Mouse (Mus musculus) left cerebral cortex, postnatal 4 days (tissue): ENCODE measurements around the gene Palm2. TPM values are rescaled to one million over a fixed set of nuclear protein-coding genes. Genes with fewer than 3 reads are reported as not detected.

Experiments
- DNase-seq: peaks from one replicate; pipeline ENCODE4 v3.0.0-alpha.2; 2022
- intact Hi-C: fragments of 180-260 bp; cut with DNase I; formaldehyde crosslinking; loops from one replicate; pipeline ENCODE4 v1.15.1; 2025
- total RNA-seq, 2 experiments: library from RNA; stranded (reverse); gene quantifications; 2 replicates each; pipeline ENCODE4 v1.2.3; 2021

The Palm2 gene
- total RNA-seq, 2 experiments from 2014 or later, result 74.0 to 80.4 TPM

- peak; percentile 92 for DNase-seq
- intact Hi-C loops, result loop anchor here (5.0 to 10.0 kb wide), 2 partner anchors 150 to 173 kb away; partner anchors contain the start of gene Palm2
These were observed 173.3 kb downstream of the Palm2 start for GRCm38 (mm10) chr4:57607247-57607942.

GRCm38 (mm10) chr4:57611303-57612077 lies 177.4 kb downstream of the Palm2 start:
- no peak for DNase-seq
- intact Hi-C loops, result no loop called here

- intact Hi-C loops, result no loop called here
- no peak for DNase-seq
These were observed 178.7 kb downstream of the Palm2 start for GRCm38 (mm10) chr4:57612716-57613115.

- DNase-seq, result no peak
- intact Hi-C loops, result no loop called here
These were observed 180.6 kb downstream of the Palm2 start for GRCm38 (mm10) chr4:57614686-57615085.

- intact Hi-C loops, result no loop called here
- no peak for DNase-seq
These were observed 184.7 kb downstream of the Palm2 start for GRCm38 (mm10) chr4:57618743-57619142.

GRCm38 (mm10) chr4:57622816-57623215 lies 188.8 kb downstream of the Palm2 start:
- no peak for DNase-seq

GRCm38 (mm10) chr4:57624819-57625218 lies 190.8 kb downstream of the Palm2 start:
- DNase-seq, result no peak
- intact Hi-C loops, result no loop called here

More at GRCm38 (mm10) chr4:57622816-57623215, 188.8 kb downstream of the Palm2 start:
- intact Hi-C loops, result no loop called here

- intact Hi-C loops, result no loop called here
- DNase-seq, result no peak
These were observed 191.3 kb downstream of the Palm2 start for GRCm38 (mm10) chr4:57625306-57625705.

- intact Hi-C loops, result no loop called here
- no peak for DNase-seq
These were observed 191.7 kb downstream of the Palm2 start for GRCm38 (mm10) chr4:57625756-57626155.

GRCm38 (mm10) chr4:57626921-57627320 lies 192.9 kb downstream of the Palm2 start:
- intact Hi-C loops, result no loop called here
- DNase-seq, result no peak

GRCm38 (mm10) chr4:57632386-57632785 lies 198.3 kb downstream of the Palm2 start:
- DNase-seq, result no peak
- intact Hi-C loops, result no loop called here

- DNase-seq, result no peak
- intact Hi-C loops, result no loop called here
These were observed 199.0 kb downstream of the Palm2 start for GRCm38 (mm10) chr4:57633052-57633451.

- DNase-seq, result no peak
- intact Hi-C loops, result no loop called here
These were observed 200.9 kb downstream of the Palm2 start for GRCm38 (mm10) chr4:57634956-57635355.

- no peak for DNase-seq
These were observed 202.9 kb downstream of the Palm2 start for GRCm38 (mm10) chr4:57636782-57637482.

GRCm38 (mm10) chr4:57637636-57638386 lies 203.8 kb downstream of the Palm2 start:
- DNase-seq, result peak; percentile 19
- intact Hi-C loops, result no loop called here

More at GRCm38 (mm10) chr4:57636782-57637482, 202.9 kb downstream of the Palm2 start:
- intact Hi-C loops, result no loop called here

GRCm38 (mm10) chr4:57638941-57639340 lies 204.9 kb downstream of the Palm2 start:
- intact Hi-C loops, result no loop called here
- no peak for DNase-seq

- no peak for DNase-seq
- intact Hi-C loops, result no loop called here
These were observed 206.2 kb downstream of the Palm2 start for GRCm38 (mm10) chr4:57640222-57640621.

- no peak for DNase-seq
- intact Hi-C loops, result no loop called here
These were observed 206.9 kb downstream of the Palm2 start for GRCm38 (mm10) chr4:57640971-57641370.

GRCm38 (mm10) chr4:57650994-57651393 lies 216.9 kb downstream of the Palm2 start:
- intact Hi-C loops, result no loop called here
- DNase-seq, result no peak

- intact Hi-C loops, result no loop called here
- no peak for DNase-seq
These were observed 217.5 kb downstream of the Palm2 start for GRCm38 (mm10) chr4:57651547-57651946.
